Mouse (Mus musculus) bone marrow macrophage, adult 2 months (primary cell): ENCODE measurements around the gene Plppr2.

Experiments used
- CTCF ChIP-seq: IDR thresholded peaks from 2 replicates; pipeline ENCODE4 v1.5.1; 2012; ENCODE audit warnings: low read depth, mild to moderate bottlenecking, low read length, moderate library complexity
- POLR2A ChIP-seq: IDR thresholded peaks from 2 replicates; pipeline ENCODE4 v1.6.1; 2012; ENCODE audit warnings: mild to moderate bottlenecking, low read depth, low read length, borderline replicate concordance

- TF ChIP-seq CTCF: no peak
- TF ChIP-seq POLR2A: no peak
Observed at GRCm38 (mm10) chr9:21978398-21979128, 41.7 kb downstream of the Plppr2 start.
